Mouse (Mus musculus) CD4-positive, CD25-positive, alpha-beta regulatory T cell, adult 2 months (primary cell): Measurements from ENCODE around the gene Ssxb5.
"Not testable (repeated sequence)": the region's sequence is repeated elsewhere in the genome, so short reads cannot be mapped to it uniquely, and the experiment has no call there.

Experiments
- DNase-seq: peaks from one replicate; pipeline ENCODE4 v3.0.0-alpha.2; 2012; ENCODE audit warnings: low read depth, low spot score

Gene Ssxb5

DNA sequence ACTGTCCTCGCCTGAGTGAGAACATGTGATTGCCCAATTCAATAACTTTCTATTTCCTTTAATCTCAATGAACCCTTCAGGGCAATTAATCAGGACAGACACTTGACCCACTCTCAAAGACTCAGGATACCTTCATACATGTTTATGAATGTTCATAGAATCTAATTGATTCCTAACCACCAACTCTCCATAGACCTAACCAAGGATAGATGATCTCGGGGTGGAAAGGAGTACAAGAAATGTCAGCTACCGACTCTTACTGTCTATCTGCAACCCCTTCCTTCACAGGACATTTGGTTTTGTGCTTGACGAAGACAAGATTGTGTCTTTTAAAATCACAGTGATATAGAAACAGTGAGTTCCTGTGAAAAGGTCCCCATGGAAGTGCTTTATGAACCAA is at the start of gene Ssxb5:
Gene Ssxb5, plus strand, starts transcription at position 301 of the 400 bp plus-strand sequence.
- not testable (repeated sequence) for DNase-seq

DNA sequence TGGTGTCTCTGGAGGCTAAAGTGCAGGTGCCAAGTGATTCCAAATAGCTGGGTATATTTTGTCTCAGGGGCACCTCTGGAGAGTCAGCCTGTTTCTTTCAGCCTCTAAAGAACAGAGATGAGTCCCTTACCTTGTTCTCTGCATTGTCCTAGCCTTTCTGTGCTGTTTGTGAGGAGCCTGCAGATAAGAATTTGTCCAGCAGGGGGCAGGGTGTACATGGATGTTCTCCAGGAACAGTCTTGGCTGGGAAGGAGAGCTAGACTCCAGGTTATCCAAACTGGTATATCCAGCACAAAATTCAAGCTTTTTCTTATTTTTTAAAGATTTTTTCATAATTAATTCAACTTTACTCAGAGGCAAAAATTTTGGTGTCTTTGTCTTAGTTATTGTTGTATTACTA is 28.6 kb downstream of the Ssxb5 start:
- DNase-seq: peak; percentile 22

DNA sequence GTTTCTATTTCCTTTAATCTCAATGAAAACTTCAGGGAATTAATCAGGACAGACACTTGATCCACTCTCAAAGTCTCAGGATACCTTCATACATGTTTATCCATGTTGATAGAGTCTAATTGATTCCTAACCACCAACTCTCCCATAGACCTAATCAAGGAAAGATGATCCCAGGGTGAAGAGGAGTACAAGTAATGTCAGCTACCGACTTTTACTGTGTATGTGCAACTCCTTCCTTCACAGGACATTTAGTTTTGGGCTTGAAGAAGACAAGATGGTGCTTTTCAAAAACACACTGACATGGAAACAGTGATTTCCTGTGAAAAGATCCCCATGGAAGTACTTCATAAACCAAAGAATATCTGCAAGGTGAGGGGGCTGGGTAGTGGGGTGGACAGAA is 40.2 kb downstream of the Ssxb5 start, which contains the start of gene Gm6592:
Gene Gm6592, plus strand, starts transcription at position 301 of the 400 bp plus-strand sequence.
- no peak for DNase-seq

DNA sequence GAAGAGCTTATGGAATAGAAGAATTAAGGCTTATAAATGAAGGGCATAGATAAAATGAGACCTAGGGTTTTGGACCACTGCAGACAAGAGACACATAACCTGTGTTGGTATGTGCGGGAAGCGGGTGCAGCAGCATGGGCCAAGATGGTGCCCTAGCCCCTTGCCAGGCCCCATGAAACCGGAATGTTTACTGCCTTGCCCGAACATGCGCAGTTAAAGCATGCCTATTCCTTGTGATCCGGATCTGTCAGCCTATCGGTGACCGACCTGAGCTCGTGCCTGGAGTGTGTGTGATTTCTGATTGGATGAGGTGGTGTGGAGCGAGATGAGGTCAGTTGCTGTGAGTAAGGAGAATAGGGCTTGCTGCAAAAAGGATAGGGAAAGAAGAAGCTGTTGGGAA is 49.0 kb downstream of the Ssxb5 start:
- DNase-seq: no peak
